Mouse (Mus musculus): ENCODE results near the gene Tmem266. TPM values are rescaled to one million over a fixed set of nuclear protein-coding genes. Genes with fewer than 3 reads are reported as not detected.

Tmem266 gene
- polyA plus RNA-seq, 1 experiment from 2014 or later, result 3.2 TPM

DNA sequence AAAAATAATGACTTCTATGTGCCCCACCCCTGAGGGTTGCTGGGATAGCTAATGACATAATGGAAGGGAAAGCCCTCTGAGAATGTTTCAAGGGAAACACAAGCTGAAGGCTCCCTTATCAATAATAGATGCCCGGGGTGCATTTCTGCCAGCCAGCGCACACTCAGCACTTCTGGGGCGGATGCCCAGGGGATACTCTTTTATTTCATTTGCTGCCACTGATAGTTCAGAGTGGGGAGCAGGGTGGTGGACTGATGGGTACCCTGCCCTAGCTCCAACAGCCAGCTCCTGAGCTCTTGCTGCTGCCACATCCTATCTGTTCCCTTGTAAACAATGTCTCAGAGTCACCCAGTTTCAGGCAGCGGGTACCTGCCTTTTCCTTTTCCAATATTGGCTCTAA lies 120.8 kb downstream of the Tmem266 start:
- Histone ChIP-seq H3K27ac (no peak overlapping the region), H3K4me2 (replicated peaks) (no peak overlapping the region), H3K4me3 (replicated peaks) (no peak overlapping the region), H3K27me3 (no peaks in the 10 kb centered on the region), H3K9ac (replicated peaks) (no peak overlapping the region), H3K36me3 (no peaks in the 10 kb centered on the region), H3K9me3 (no peaks in the 10 kb centered on the region), H3K4me1 (replicated peaks) (no peaks in the 10 kb centered on the region)
- WGBS, result 90% methylated on average over 4 of the region's 4 CpGs
- no peak for ATAC-seq

DNA sequence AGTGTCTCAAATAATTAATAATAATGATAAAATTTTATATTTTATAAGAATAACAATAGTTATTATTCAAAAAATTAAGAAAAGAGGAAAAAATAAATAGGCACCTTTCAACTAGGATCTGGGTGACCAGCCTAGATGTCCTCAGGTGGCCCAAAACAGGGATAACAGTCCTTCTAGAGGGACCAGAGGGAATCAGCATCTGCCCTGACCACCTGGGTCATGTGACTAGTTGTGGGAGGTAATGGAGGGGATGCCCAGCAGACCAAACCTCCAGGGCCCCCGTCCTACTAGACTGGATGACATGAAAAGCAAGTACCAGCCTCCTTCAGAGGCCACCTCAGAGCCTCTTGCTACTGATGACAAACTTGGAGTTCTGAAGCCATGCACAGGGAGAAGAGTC lies 122.4 kb downstream of the Tmem266 start:
- no peaks in the 10 kb centered on the region; the same call in 1 of the 2 replicates for H3K36me3 ChIP-seq
- no peak overlapping the region for H3K4me2 ChIP-seq (replicated peaks)
- H3K9ac ChIP-seq (replicated peaks), result no peak overlapping the region
- no peaks in the 10 kb centered on the region for H3K9me3 ChIP-seq
- no peaks in the 10 kb centered on the region for H3K27me3 ChIP-seq
- WGBS, result 79% methylated on average over 1 of the region's 1 CpGs
- no peaks in the 10 kb centered on the region for H3K4me1 ChIP-seq (replicated peaks)
- no peak for ATAC-seq
- no peak overlapping the region for H3K4me3 ChIP-seq (replicated peaks)
- H3K27ac ChIP-seq, result no peak overlapping the region

DNA sequence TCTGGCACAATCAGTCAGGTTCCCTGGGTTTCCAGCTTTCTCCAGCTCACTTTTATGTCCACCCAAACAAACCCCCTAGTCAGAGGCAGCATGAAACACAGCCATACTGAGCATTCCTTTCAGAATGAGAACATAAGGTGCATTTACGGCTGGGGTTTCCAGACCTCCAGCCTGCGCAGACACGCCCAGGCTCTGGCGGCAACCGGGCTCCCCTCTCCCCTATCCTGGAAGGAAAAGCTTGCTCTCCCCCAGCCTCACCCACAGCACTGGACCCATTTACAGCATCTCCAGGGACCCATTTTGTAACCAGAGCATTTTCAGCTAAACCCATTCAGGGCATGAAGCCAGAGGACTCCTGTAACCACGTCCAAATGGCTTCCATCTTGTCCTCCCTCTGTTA lies 123.3 kb downstream of the Tmem266 start:
- H3K27ac ChIP-seq, result no peak overlapping the region
- H3K4me3 ChIP-seq (replicated peaks), result no peak overlapping the region
- WGBS, result 89% methylated on average over 6 of the region's 6 CpGs
- ATAC-seq, result no peak
- H3K4me1 ChIP-seq (replicated peaks), result no peaks in the 10 kb centered on the region
- H3K9me3 ChIP-seq, result no peaks in the 10 kb centered on the region
- H3K36me3 ChIP-seq, result no peaks in the 10 kb centered on the region; the same call in 1 of the 2 replicates
- no peak overlapping the region for H3K4me2 ChIP-seq (replicated peaks)
- no peak overlapping the region for H3K9ac ChIP-seq (replicated peaks)
- H3K27me3 ChIP-seq, result no peaks in the 10 kb centered on the region

DNA sequence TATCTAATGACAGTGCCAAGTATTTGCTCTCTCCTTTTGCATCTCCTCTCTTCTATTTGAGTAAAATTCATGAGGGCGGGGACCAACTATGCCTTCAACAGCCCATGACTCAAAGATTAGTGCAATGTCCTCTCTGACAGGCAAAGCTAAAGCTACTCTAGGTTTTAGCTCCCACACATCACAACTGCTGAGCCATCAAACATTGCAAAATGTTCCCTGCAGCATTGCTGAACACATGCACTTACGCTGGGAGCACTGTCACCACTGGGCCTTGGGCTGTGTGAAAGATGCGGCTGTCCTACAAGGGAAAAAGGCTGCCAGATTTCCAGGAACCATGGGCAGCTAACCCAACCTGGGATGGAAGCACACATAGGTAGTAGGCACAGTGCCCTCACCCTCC lies 124.7 kb downstream of the Tmem266 start:
- no peak for ATAC-seq
- Histone ChIP-seq H3K9ac (replicated peaks) (no peak overlapping the region), H3K27ac (no peak overlapping the region), H3K4me2 (replicated peaks) (no peak overlapping the region), H3K4me1 (replicated peaks) (no peaks in the 10 kb centered on the region), H3K4me3 (replicated peaks) (no peak overlapping the region), H3K9me3 (no peaks in the 10 kb centered on the region), H3K27me3 (no peaks in the 10 kb centered on the region), H3K36me3 (no peaks in the 10 kb centered on the region; the same call in 1 of the 2 replicates)
- 95% methylated on average over 3 of the region's 3 CpGs for WGBS

GRCm38 (mm10) chr9:55452906-55453305 lies 126.2 kb downstream of the Tmem266 start:
- Histone ChIP-seq H3K36me3 (no peaks in the 10 kb centered on the region; the same call in 1 of the 2 replicates), H3K9me3 (no peaks in the 10 kb centered on the region), H3K4me3 (replicated peaks) (no peak overlapping the region), H3K27ac (no peak overlapping the region), H3K4me1 (replicated peaks) (no peaks in the 10 kb centered on the region), H3K4me2 (replicated peaks) (no peak overlapping the region), H3K27me3 (no peaks in the 10 kb centered on the region), H3K9ac (replicated peaks) (no peak overlapping the region)
- 100% methylated on average over 1 of the region's 1 CpGs for WGBS
- no peak for ATAC-seq

- no peak for ATAC-seq
- H3K4me1 ChIP-seq (replicated peaks), result no peaks in the 10 kb centered on the region
- no peaks in the 10 kb centered on the region; the same call in 1 of the 2 replicates for H3K36me3 ChIP-seq
- H3K9me3 ChIP-seq, result no peaks in the 10 kb centered on the region
- H3K4me2 ChIP-seq (replicated peaks), result no peak overlapping the region
- no peak overlapping the region for H3K9ac ChIP-seq (replicated peaks)
- no peaks in the 10 kb centered on the region for H3K27me3 ChIP-seq
- no peak overlapping the region for H3K27ac ChIP-seq
- H3K4me3 ChIP-seq (replicated peaks), result no peak overlapping the region
- WGBS, result 90% methylated on average over 5 of the region's 5 CpGs
Observed at GRCm38 (mm10) chr9:55453366-55453765, 126.7 kb downstream of the Tmem266 start.

DNA sequence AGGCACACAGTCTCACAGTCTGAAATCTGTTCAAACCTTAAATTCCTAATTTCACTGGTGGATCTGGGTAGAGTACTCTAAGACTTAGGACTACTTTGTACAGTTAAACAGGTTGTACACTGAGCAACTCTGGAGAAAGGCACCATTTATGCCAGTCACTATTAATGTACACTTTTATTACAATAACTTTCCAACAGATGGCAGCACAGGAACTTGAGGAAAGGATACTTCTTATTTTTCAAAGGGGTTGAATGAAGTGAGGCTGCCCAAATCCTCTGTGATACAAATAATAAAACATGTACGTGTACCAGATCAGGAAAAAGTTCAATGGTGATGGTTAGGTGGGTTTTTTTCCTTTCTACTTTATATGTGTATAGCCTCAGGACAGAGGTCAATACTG lies 141.7 kb downstream of the Tmem266 start:
- Histone ChIP-seq H3K9ac (replicated peaks) (no peak overlapping the region), H3K4me2 (replicated peaks) (no peak overlapping the region), H3K36me3 (no peaks in the 10 kb centered on the region), H3K9me3 (no peaks in the 10 kb centered on the region), H3K27me3 (no peaks in the 10 kb centered on the region), H3K4me1 (replicated peaks) (no peaks in the 10 kb centered on the region), H3K4me3 (replicated peaks) (no peak overlapping the region), H3K27ac (no peak overlapping the region)
- WGBS, result 77% methylated on average over 1 of the region's 1 CpGs
- ATAC-seq, result no peak

GRCm38 (mm10) chr9:55476084-55476483 lies 149.4 kb downstream of the Tmem266 start:
- no peak for ATAC-seq

GRCm38 (mm10) chr9:55478699-55479098 lies 152.0 kb downstream of the Tmem266 start:
- Histone ChIP-seq H3K9me3 (no peaks in the 10 kb centered on the region), H3K4me3 (replicated peaks) (no peak overlapping the region), H3K9ac (replicated peaks) (no peak overlapping the region), H3K4me2 (replicated peaks) (no peak overlapping the region), H3K27ac (no peak overlapping the region), H3K36me3 (no peaks in the 10 kb centered on the region), H3K4me1 (replicated peaks) (no peaks in the 10 kb centered on the region), H3K27me3 (no peaks in the 10 kb centered on the region)
- ATAC-seq, result no peak

More at GRCm38 (mm10) chr9:55476084-55476483, 149.4 kb downstream of the Tmem266 start:
- no peaks in the 10 kb centered on the region for H3K27me3 ChIP-seq
- 83% methylated on average over 1 of the region's 1 CpGs for WGBS
- H3K4me2 ChIP-seq (replicated peaks), result no peak overlapping the region
- no peak overlapping the region for H3K9ac ChIP-seq (replicated peaks)
- no peaks in the 10 kb centered on the region for H3K36me3 ChIP-seq
- no peaks in the 10 kb centered on the region for H3K4me1 ChIP-seq (replicated peaks)
- H3K27ac ChIP-seq, result no peak overlapping the region
- H3K9me3 ChIP-seq, result no peaks in the 10 kb centered on the region
- H3K4me3 ChIP-seq (replicated peaks), result no peak overlapping the region

- Histone ChIP-seq H3K4me3 (replicated peaks) (no peak overlapping the region), H3K27ac (no peak overlapping the region), H3K27me3 (no peaks in the 10 kb centered on the region), H3K9ac (replicated peaks) (no peak overlapping the region), H3K4me2 (replicated peaks) (no peak overlapping the region), H3K36me3 (no peaks in the 10 kb centered on the region), H3K4me1 (replicated peaks) (no peaks in the 10 kb centered on the region), H3K9me3 (no peaks in the 10 kb centered on the region)
- no peak for ATAC-seq
- WGBS, result 78% methylated on average over 2 of the region's 2 CpGs
Observed at GRCm38 (mm10) chr9:55482116-55482515, 155.4 kb downstream of the Tmem266 start.

Other genes with a start within 250 kb of the Tmem266 start
- 32.2 and 38.7 TPM in 2 replicates for gene Ube2q2, start 178.1 kb upstream of the Tmem266 start, polyA plus RNA-seq (2015; fragmentation: Nextera tagmentation; extraction: Ambion mirVana)
- gene Fbxo22, start 118.0 kb upstream of the Tmem266 start, polyA plus RNA-seq (2015; fragmentation: Nextera tagmentation; extraction: Ambion mirVana), result 87.8 and 89.2 TPM in 2 replicates
- gene Nrg4, start 69 bp upstream of the Tmem266 start, polyA plus RNA-seq (2015; fragmentation: Nextera tagmentation; extraction: Ambion mirVana), result 1.5 and 1.9 TPM in 2 replicates
- 89.2 and 94.6 TPM in 2 replicates for gene Etfa, start 185.3 kb downstream of the Tmem266 start, polyA plus RNA-seq (2015; fragmentation: Nextera tagmentation; extraction: Ambion mirVana)
- gene Isl2, start 211.8 kb downstream of the Tmem266 start, polyA plus RNA-seq (2015; fragmentation: Nextera tagmentation; extraction: Ambion mirVana), result 2.5 and 3.3 TPM in 2 replicates